Mouse (Mus musculus) bone marrow, adult 2 months (tissue): ENCODE measurements at regions not wholly inside any gene's neighbourhood (a gene's known extent, or its start where the extent isn't known, plus 50 kb on each side); places are given as distances from the start of the nearest gene placed in this dataset.
A peak's percentile ranks its signal among the peaks of the same experiment; 100 is the strongest.

Source experiments
- H3K27ac ChIP-seq: fragments of 200-500 bp; 2 replicates; pipeline ENCODE4 v1.5.1; 2012; ENCODE audit warnings: low read depth, mild to moderate bottlenecking, control low read depth, inconsistent platforms, low read length; ENCODE audit not compliant: control insufficient read depth, poor library complexity, insufficient read depth
- H3K4me1 ChIP-seq: fragments of 200-500 bp; 2 replicates; pipeline ENCODE4 v1.6.1; 2011; ENCODE audit warnings: low read length; ENCODE audit not compliant: control insufficient read depth, insufficient read depth
- H3K4me3 ChIP-seq: fragments of 200-500 bp; replicated peaks from 2 replicates; pipeline ENCODE3; 2011; ENCODE audit warnings: mild to moderate bottlenecking, low read depth, low read length, control low read depth; ENCODE audit not compliant: control insufficient read depth
- CTCF ChIP-seq: fragments of 200-500 bp; IDR thresholded peaks from 2 replicates; pipeline ENCODE4 v1.5.1; 2011; ENCODE audit warnings: low read length, control low read depth; ENCODE audit not compliant: control insufficient read depth, insufficient read depth
- POLR2A ChIP-seq: fragments of 200-500 bp; IDR thresholded peaks from 2 replicates; pipeline ENCODE4 v1.6.1; 2011; ENCODE audit warnings: low read depth, mild to moderate bottlenecking, control low read depth, low read length, borderline replicate concordance; ENCODE audit not compliant: control insufficient read depth
- WGBS: fragments of 180-500 bp; shearing (Covaris S2); methylation state at CpG from one replicate; pipeline ENCODE4 v1.1.7; 2018; 5-methylcytosine and 5-hydroxymethylcytosine counted together

DNA sequence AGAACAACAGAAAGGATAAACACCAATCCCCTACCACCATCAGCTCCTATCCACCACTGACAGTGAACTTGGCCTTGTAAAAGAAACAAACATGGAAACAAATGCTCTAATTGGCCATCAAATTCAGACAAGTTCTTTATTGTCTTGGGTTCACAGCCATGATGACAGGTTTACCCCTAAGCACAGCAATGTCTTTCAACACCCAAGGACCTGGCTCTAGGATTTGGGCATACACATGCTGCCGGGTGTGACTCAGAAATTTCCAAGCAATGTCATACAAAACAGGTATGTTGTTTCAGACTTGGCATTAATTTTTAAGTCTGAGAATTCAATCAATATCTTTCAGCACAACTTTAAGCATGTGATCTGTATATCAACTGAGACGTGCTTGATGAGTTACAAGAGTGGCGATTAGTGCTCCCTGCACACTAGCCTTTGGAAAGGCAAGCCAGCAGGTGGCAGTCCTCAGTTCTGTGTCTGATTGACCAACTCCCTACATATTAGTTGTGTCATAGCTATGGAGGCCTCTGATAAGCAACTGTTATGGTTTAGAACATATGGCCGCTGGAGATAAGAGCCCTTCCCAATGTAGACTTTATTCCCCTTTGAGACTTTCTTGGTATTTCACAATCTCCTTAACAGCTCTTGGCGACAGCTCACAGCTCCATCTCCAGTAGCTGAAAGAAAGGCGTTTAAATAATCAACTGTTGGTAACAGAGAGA is 149.2 kb upstream of the Bmp4 start:
- 65% methylated on average over 6 of the region's 6 CpGs for WGBS
- no peak overlapping the region for H3K27ac ChIP-seq

DNA sequence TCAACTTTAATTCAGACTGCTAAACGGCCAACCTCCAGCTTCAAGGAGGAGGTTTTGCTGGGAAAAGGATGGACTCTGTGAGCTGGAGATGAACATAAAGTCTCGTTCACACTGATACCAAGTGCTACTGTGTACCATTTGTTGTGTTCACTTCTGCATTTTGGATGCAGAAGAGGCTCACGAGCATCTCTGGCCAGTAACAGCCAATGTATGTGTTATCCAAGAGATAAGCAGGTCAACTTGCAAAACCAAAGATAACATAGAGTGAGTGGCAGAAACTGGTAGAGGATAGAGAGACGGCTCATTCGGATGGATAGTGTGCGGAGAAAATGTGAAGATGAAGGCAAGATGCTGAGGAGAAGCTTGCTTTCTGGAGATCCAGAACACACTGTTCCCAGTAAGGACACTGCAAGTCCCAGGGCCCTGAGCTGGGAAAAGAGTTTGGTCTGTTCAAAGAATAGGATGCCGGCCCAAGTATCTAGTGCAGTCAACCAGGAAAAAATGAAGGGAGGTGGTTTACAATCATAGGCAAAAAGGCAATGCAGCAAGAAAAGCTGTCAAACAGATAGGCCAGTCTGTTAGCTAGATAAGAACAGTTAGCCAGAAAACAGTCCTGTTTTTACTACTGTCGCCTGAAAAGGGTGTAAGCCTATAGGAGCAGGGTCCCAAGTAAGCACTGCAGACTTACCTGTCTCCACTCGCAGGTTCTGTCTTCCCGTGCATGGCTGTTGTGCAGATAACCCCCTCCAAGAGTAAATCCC is 145.7 kb upstream of the Bmp4 start:
- WGBS: 73% methylated on average over 10 of the region's 10 CpGs
- Histone ChIP-seq H3K4me3 (no peak overlapping the region), H3K4me1 (no peaks in the 10 kb centered on the region; the same call in 1 of the 2 replicates), H3K27ac (no peak overlapping the region)
- no peak for TF ChIP-seq CTCF
- no peak for TF ChIP-seq POLR2A

More for the DNA sequence above, 149.2 kb upstream of the Bmp4 start:
- TF ChIP-seq CTCF (peak; percentile 26; the same call in 1 of the 2 replicates), POLR2A (no peak)
- Histone ChIP-seq H3K4me1 (no peaks in the 10 kb centered on the region; the same call in 1 of the 2 replicates), H3K4me3 (no peak overlapping the region)

DNA sequence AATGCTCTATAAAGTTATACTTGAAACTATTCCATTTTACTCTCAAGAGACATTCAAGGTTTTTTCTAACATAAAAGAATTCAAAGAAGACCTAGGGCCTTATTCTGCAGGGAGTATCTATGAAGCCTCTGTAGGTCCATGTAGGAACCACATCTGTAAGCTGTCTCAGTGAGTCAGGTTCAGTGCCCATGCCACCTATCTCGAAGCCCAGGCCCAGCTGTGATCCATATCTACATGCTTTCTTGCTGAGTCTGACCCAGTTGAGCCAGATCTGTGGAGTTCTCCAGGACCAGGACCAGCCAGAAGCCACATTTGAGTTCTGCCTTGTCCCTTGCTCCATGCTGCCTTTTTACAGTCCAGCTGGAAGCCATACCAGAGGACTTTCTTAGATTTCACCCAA is 142.2 kb upstream of the Bmp4 start:
- TF ChIP-seq POLR2A (no peak), CTCF (no peak)
- Histone ChIP-seq H3K4me3 (no peak overlapping the region), H3K27ac (no peak overlapping the region), H3K4me1 (no peaks in the 10 kb centered on the region; the same call in 1 of the 2 replicates)
- 48% methylated on average over 1 of the region's 1 CpGs for WGBS

DNA sequence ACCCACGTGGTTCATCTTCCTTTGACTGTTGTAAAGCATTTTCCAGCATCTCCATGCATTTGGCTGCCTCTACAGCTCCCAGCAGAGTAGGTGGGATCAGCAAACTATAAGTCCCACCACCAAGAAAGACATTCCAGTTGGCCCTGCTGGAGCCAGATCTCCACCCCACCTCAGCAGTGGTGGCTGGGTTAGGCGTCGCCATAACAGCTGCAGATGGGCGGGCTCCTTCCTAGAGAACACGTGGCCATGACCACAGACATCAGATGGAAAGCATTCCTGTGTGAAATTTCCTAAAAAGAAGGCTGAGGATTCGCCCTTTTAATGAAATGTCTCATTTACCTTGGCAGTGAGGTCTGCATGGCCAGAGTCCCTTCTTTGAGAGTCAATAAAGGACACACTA is 140.0 kb upstream of the Bmp4 start:
- TF ChIP-seq POLR2A (no peak), CTCF (no peak)
- H3K4me3 ChIP-seq: no peak overlapping the region
- H3K4me1 ChIP-seq: no peaks in the 10 kb centered on the region; the same call in 1 of the 2 replicates
- no peak overlapping the region for H3K27ac ChIP-seq
- 68% methylated on average over 6 of the region's 6 CpGs for WGBS

DNA sequence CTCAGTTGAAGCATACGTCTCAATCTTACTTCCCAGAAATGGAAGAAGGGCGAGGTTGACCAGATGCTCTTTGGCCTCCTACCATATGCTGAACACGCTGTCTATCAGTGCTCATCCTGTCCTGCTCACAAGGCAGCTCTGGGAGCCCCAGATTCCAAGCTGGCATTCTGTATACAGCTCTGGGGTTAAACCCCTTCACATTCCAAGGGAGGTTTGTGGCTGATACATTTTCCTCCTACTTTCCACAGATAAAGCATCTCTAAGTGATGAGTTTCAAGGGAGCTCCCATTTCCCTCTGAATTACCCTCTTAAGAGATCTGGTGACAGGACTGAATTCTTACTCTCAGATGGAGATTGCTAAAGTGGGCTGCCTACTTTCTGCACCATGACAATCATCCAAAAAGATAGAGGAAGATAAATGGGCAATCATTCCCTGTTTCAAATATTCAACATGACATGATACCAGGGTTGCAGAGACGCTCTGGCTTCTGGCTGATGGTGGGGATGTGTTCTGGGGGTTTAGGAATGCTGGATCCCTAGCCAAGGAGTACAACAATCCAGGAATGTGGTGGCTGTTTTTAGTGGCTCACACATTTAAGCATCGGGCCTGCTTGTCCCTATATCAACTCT is 138.7 kb upstream of the Bmp4 start:
- WGBS: 83% methylated on average over 5 of the region's 5 CpGs
- Histone ChIP-seq H3K4me1 (no peaks in the 10 kb centered on the region), H3K27ac (no peak overlapping the region), H3K4me3 (no peak overlapping the region)
- no peak for TF ChIP-seq CTCF
- no peak for TF ChIP-seq POLR2A

DNA sequence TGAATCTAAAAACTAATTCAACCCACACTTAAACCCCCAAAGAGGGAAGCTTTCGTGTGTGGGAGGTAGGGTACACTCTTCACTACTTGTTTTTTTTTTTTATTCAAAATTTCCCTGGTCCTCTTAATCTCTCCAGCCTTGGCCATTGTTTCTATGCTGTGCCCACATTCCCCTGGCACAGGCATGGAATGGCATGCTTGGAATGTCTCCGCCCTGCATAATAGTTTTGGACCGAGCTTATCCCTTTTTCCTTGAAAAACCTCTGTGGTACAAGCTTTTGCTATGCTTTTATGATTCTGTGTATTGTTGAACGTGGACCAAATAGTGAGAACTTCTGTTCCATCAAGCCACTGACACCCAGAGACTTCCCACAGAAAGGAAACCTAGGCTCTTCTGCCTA is 126.8 kb upstream of the Bmp4 start:
- Histone ChIP-seq H3K27ac (no peak overlapping the region), H3K4me1 (no peaks in the 10 kb centered on the region), H3K4me3 (no peak overlapping the region)
- WGBS: 73% methylated on average over 4 of the region's 4 CpGs
- no peak for TF ChIP-seq POLR2A
- no peak for TF ChIP-seq CTCF

DNA sequence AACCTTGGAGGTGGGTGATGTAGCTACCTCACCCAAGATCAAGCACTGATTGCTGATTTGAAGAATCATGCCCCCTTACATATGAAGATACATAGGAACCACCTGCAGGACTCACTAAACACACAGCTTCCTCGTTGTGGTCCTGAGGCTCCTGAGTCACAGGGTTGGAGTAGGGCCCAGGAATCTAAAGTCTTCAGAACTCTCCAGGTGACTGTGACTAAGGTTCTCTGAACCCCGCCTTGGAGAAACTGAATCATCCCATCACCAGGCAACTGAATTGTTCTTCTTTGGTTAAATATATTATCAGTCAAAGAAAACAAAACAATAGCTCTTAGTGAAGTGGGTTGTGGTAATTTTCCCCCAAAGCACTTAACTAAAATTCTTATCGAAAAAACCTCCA is 125.8 kb upstream of the Bmp4 start:
- Histone ChIP-seq H3K4me3 (no peak overlapping the region), H3K27ac (no peak overlapping the region), H3K4me1 (no peaks in the 10 kb centered on the region)
- TF ChIP-seq CTCF (no peak), POLR2A (no peak)
- 61% methylated on average over 3 of the region's 3 CpGs for WGBS
